Mouse (Mus musculus) midbrain, embryonic 15.5 days (tissue): ENCODE data around the gene Trappc5. TPM values are rescaled to one million over a fixed set of nuclear protein-coding genes. Genes with fewer than 3 reads are reported as not detected.

ENCODE experiments used
- ATAC-seq: fragments of 200-750 bp; cut with Nextera tagmentation; replicated peaks from 2 replicates; pipeline ENCODE4 v1.8.0; 2017; ENCODE audit warnings: moderate TSS enrichment
- H3K27ac ChIP-seq: fragments of 300-500 bp; sonication (generic); 2 replicates; pipeline ENCODE4 v1.5.1; 2015; ENCODE audit warnings: mild to moderate bottlenecking, inconsistent platforms
- H3K27me3 ChIP-seq: fragments of 300-500 bp; sonication (generic); replicated peaks from 2 replicates; pipeline ENCODE4 v1.6.1; 2015; ENCODE audit warnings: inconsistent platforms
- H3K36me3 ChIP-seq: fragments of 300-500 bp; sonication (generic); replicated peaks from 2 replicates; pipeline ENCODE4 v1.6.1; 2015; ENCODE audit warnings: inconsistent platforms
- H3K4me1 ChIP-seq: fragments of 300-500 bp; sonication (generic); 2 replicates; pipeline ENCODE4 v1.6.1; 2015; ENCODE audit warnings: inconsistent platforms
- H3K4me2 ChIP-seq: fragments of 300-500 bp; sonication (generic); 2 replicates; pipeline ENCODE4 v1.6.1; 2015; ENCODE audit warnings: inconsistent platforms, mild to moderate bottlenecking, moderate library complexity
- H3K4me3 ChIP-seq: fragments of 300-500 bp; sonication (generic); 2 replicates; pipeline ENCODE4 v1.5.1; 2015; ENCODE audit warnings: mild to moderate bottlenecking, inconsistent platforms
- H3K9ac ChIP-seq: fragments of 300-500 bp; sonication (generic); 2 replicates; pipeline ENCODE4 v1.6.1; 2015; ENCODE audit warnings: mild to moderate bottlenecking, inconsistent platforms
- H3K9me3 ChIP-seq: fragments of 300-500 bp; sonication (generic); 2 replicates; pipeline ENCODE4 v1.6.1; 2016; ENCODE audit warnings: inconsistent platforms
- WGBS: fragments of 180-500 bp; shearing (Covaris S2); methylation state at CpG from one replicate; pipeline ENCODE4 v1.1.7; 2015; ENCODE audit warnings: mixed read lengths; 5-methylcytosine and 5-hydroxymethylcytosine counted together
- polyA plus RNA-seq: library from polyadenylated mRNA; unstranded; fragments of >200 nt; fragmentation: Nextera tagmentation; extraction: Ambion mirVana; gene quantifications from 2 replicates; pipeline ENCODE4 v1.2.1, GENCODE M21; 2015

The Trappc5 gene
- 66.6 and 68.4 TPM in 2 replicates for polyA plus RNA-seq

- 1% methylated on average over 61 of the region's 61 CpGs for WGBS
- Histone ChIP-seq H3K4me2 (peak within 1 kb of the TSS; percentile 67), H3K4me1 (peaks cover 24% of the 10 kb centered on the region), H3K9me3 (no peaks in the 10 kb centered on the region), H3K4me3 (peak within 1 kb of the TSS; percentile 94), H3K27me3 (no peaks in the 10 kb centered on the region), H3K9ac (peak within 1 kb of the TSS; percentile 93), H3K27ac (peak within 1 kb of the TSS; percentile 89), H3K36me3 (peaks cover 16% of the 10 kb centered on the region; the same call in 1 of the 2 replicates)
- ATAC-seq: peak; percentile 83
Measured at GRCm38 (mm10) chr8:3676131-3676992, at the start of gene Trappc5. Gene Trappc5, plus strand, starts transcription at chr8:3676299.

GRCm38 (mm10) chr8:3626971-3627370 lies 49.1 kb upstream of the Trappc5 start:
- H3K27ac ChIP-seq: no peak overlapping the region
- H3K27me3 ChIP-seq: no peaks in the 10 kb centered on the region
- no peak for ATAC-seq
- H3K9me3 ChIP-seq: no peaks in the 10 kb centered on the region
- no peak overlapping the region for H3K4me3 ChIP-seq
- no peaks in the 10 kb centered on the region for H3K36me3 ChIP-seq
- 64% methylated on average over 5 of the region's 5 CpGs for WGBS
- no peak overlapping the region for H3K4me2 ChIP-seq
- peaks cover 15% of the 10 kb centered on the region for H3K4me1 ChIP-seq
- no peak overlapping the region for H3K9ac ChIP-seq

GRCm38 (mm10) chr8:3628014-3628413 lies 48.1 kb upstream of the Trappc5 start:
- no peak overlapping the region for H3K4me3 ChIP-seq
- H3K27me3 ChIP-seq: no peaks in the 10 kb centered on the region
- H3K9ac ChIP-seq: no peak overlapping the region
- H3K9me3 ChIP-seq: no peaks in the 10 kb centered on the region
- ATAC-seq: no peak
- 41% methylated on average over 5 of the region's 5 CpGs for WGBS
- H3K36me3 ChIP-seq: no peaks in the 10 kb centered on the region
- H3K4me1 ChIP-seq: peaks cover 8% of the 10 kb centered on the region
- no peak overlapping the region for H3K27ac ChIP-seq
- no peak overlapping the region for H3K4me2 ChIP-seq

GRCm38 (mm10) chr8:3630647-3631477 lies 45.2 kb upstream of the Trappc5 start, which contains the start of gene Stxbp2:
Gene Stxbp2, plus strand, starts transcription at chr8:3630955.
- H3K9me3 ChIP-seq: no peaks in the 10 kb centered on the region
- peak within 1 kb of the TSS; percentile 47 for H3K4me3 ChIP-seq
- no peaks in the 10 kb centered on the region for H3K27me3 ChIP-seq
- peak within 1 kb of the TSS; percentile 78 for H3K4me2 ChIP-seq
- WGBS: 5% methylated on average over 47 of the region's 47 CpGs
- H3K9ac ChIP-seq: peak within 1 kb of the TSS; percentile 21; the same call in 1 of the 2 replicates
- peaks cover 8% of the 10 kb centered on the region for H3K4me1 ChIP-seq
- H3K36me3 ChIP-seq: no peaks in the 10 kb centered on the region
- H3K27ac ChIP-seq: no peak within 1 kb of the TSS
- ATAC-seq: peak; percentile 86

- 23% methylated on average over 8 of the region's 8 CpGs for WGBS
- ATAC-seq: 0 out of 2 replicates have a peak, but pooled peaks have one; percentile 7
- H3K27ac ChIP-seq: no peak overlapping the region
- H3K4me2 ChIP-seq: peak overlapping the region; percentile 78
- no peak overlapping the region for H3K9ac ChIP-seq
- H3K4me1 ChIP-seq: peaks cover 8% of the 10 kb centered on the region
- H3K9me3 ChIP-seq: no peaks in the 10 kb centered on the region
- peak overlapping the region; percentile 47 for H3K4me3 ChIP-seq
- H3K27me3 ChIP-seq: no peaks in the 10 kb centered on the region
- H3K36me3 ChIP-seq: no peaks in the 10 kb centered on the region
Measured at GRCm38 (mm10) chr8:3631478-3631875, 44.6 kb upstream of the Trappc5 start.

- Histone ChIP-seq H3K36me3 (no peaks in the 10 kb centered on the region), H3K27ac (no peak overlapping the region), H3K9me3 (no peaks in the 10 kb centered on the region), H3K4me1 (no peaks in the 10 kb centered on the region), H3K4me2 (no peak overlapping the region), H3K9ac (no peak overlapping the region), H3K27me3 (no peaks in the 10 kb centered on the region), H3K4me3 (no peak overlapping the region)
- 25% methylated on average over 5 of the region's 5 CpGs for WGBS
- ATAC-seq: no peak
Measured at GRCm38 (mm10) chr8:3645804-3646203, 30.3 kb upstream of the Trappc5 start.

- WGBS: 85% methylated on average over 6 of the region's 6 CpGs
- H3K27me3 ChIP-seq: no peaks in the 10 kb centered on the region
- H3K36me3 ChIP-seq: no peaks in the 10 kb centered on the region
- no peak overlapping the region for H3K9ac ChIP-seq
- H3K9me3 ChIP-seq: no peaks in the 10 kb centered on the region
- H3K4me1 ChIP-seq: no peaks in the 10 kb centered on the region
- H3K27ac ChIP-seq: no peak overlapping the region
- H3K4me2 ChIP-seq: no peak overlapping the region
- no peak for ATAC-seq
- H3K4me3 ChIP-seq: no peak overlapping the region
Measured at GRCm38 (mm10) chr8:3646824-3647531, 29.1 kb upstream of the Trappc5 start.

- Histone ChIP-seq H3K4me3 (no peak overlapping the region), H3K27ac (no peak overlapping the region), H3K4me1 (no peaks in the 10 kb centered on the region), H3K9me3 (no peaks in the 10 kb centered on the region), H3K4me2 (no peak overlapping the region), H3K36me3 (no peaks in the 10 kb centered on the region), H3K9ac (no peak overlapping the region), H3K27me3 (no peaks in the 10 kb centered on the region)
- 86% methylated on average over 4 of the region's 4 CpGs for WGBS
- ATAC-seq: no peak
Measured at GRCm38 (mm10) chr8:3647561-3647960, 28.5 kb upstream of the Trappc5 start.

- Histone ChIP-seq H3K9me3 (no peaks in the 10 kb centered on the region), H3K4me2 (no peak overlapping the region), H3K27ac (no peak overlapping the region), H3K36me3 (no peaks in the 10 kb centered on the region), H3K4me1 (no peaks in the 10 kb centered on the region), H3K9ac (no peak overlapping the region), H3K27me3 (no peaks in the 10 kb centered on the region), H3K4me3 (no peak overlapping the region)
- WGBS: 77% methylated on average over 2 of the region's 2 CpGs
- no peak for ATAC-seq
Measured at GRCm38 (mm10) chr8:3648268-3648667, 27.8 kb upstream of the Trappc5 start.

GRCm38 (mm10) chr8:3648990-3649389 lies 27.1 kb upstream of the Trappc5 start:
- Histone ChIP-seq H3K27me3 (no peaks in the 10 kb centered on the region), H3K4me1 (no peaks in the 10 kb centered on the region), H3K36me3 (no peaks in the 10 kb centered on the region), H3K27ac (no peak overlapping the region), H3K4me3 (no peak overlapping the region), H3K9ac (no peak overlapping the region), H3K4me2 (no peak overlapping the region), H3K9me3 (no peaks in the 10 kb centered on the region)
- 36% methylated on average over 1 of the region's 1 CpGs for WGBS
- ATAC-seq: no peak

- Histone ChIP-seq H3K9me3 (no peaks in the 10 kb centered on the region), H3K4me1 (peaks cover 9% of the 10 kb centered on the region), H3K4me3 (no peak overlapping the region), H3K9ac (no peak overlapping the region), H3K36me3 (no peaks in the 10 kb centered on the region), H3K27ac (no peak overlapping the region), H3K4me2 (no peak overlapping the region), H3K27me3 (no peaks in the 10 kb centered on the region)
- ATAC-seq: no peak
- 69% methylated on average over 3 of the region's 3 CpGs for WGBS
Measured at GRCm38 (mm10) chr8:3652845-3653244, 23.3 kb upstream of the Trappc5 start.
